Mouse (Mus musculus) kidney, postnatal 0 days (tissue): ENCODE results near the gene Serpinb6c. TPM values are rescaled to one million over a fixed set of nuclear protein-coding genes. Genes with fewer than 3 reads are reported as not detected.

Source experiments
- ATAC-seq: fragments of 200-750 bp; cut with Nextera tagmentation; replicated peaks from 2 replicates; pipeline ENCODE4 v1.8.0; 2017; ENCODE audit warnings: low read depth, moderate number of reproducible peaks, moderate TSS enrichment, moderate library complexity; ENCODE audit not compliant: low FRiP score
- DNase-seq: peaks from one replicate; pipeline ENCODE4 v3.0.0-alpha.2; 2016; ENCODE audit warnings: low spot score
- H3K27ac ChIP-seq: fragments of 300-500 bp; sonication (generic); 2 replicates; pipeline ENCODE4 v1.5.1; 2014; ENCODE audit warnings: mild to moderate bottlenecking
- H3K27me3 ChIP-seq: fragments of 300-500 bp; sonication (generic); 2 replicates; pipeline ENCODE4 v1.6.1; 2014; ENCODE audit warnings: low read length, mixed read lengths; ENCODE audit not compliant: insufficient read depth
- H3K36me3 ChIP-seq: fragments of 300-500 bp; sonication (generic); 2 replicates; pipeline ENCODE4 v1.6.1; 2014; ENCODE audit warnings: low read length, mixed read lengths; ENCODE audit not compliant: insufficient read depth
- H3K4me1 ChIP-seq: fragments of 300-500 bp; sonication (generic); replicated peaks from 2 replicates; pipeline ENCODE4 v1.6.1; 2014; ENCODE audit warnings: antibody characterized with exemption, low read length, mixed read lengths; ENCODE audit not compliant: insufficient read depth
- H3K4me2 ChIP-seq: fragments of 300-500 bp; sonication (generic); 2 replicates; pipeline ENCODE4 v1.6.1; 2014; ENCODE audit warnings: mild to moderate bottlenecking, low read length, moderate library complexity, mixed read lengths
- H3K4me3 ChIP-seq: fragments of 300-500 bp; sonication (generic); replicated peaks from 2 replicates; pipeline ENCODE4 v1.5.1; 2014; ENCODE audit warnings: low read depth, low read length
- H3K9ac ChIP-seq: fragments of 300-500 bp; sonication (generic); 2 replicates; pipeline ENCODE4 v1.6.1; 2014; ENCODE audit warnings: low read depth, low read length
- H3K9me3 ChIP-seq: fragments of 300-500 bp; sonication (generic); replicated peaks from 2 replicates; pipeline ENCODE4 v1.6.1; 2016; ENCODE audit warnings: low read length, inconsistent platforms, mixed read lengths
- CTCF ChIP-seq: IDR thresholded peaks from 2 replicates; pipeline ENCODE4 v1.5.1; 2016; ENCODE audit warnings: antibody characterized with exemption, low read depth, mild to moderate bottlenecking, moderate library complexity
- WGBS: fragments of 180-500 bp; shearing (Covaris S2); extraction: QIAGEN DNeasy Blood & Tissue Kit; methylation state at CpG from one replicate; pipeline ENCODE4 v1.1.7; 2014; 5-methylcytosine and 5-hydroxymethylcytosine counted together
- polyA plus RNA-seq: library from polyadenylated mRNA; unstranded; fragments of >200 nt; fragmentation: Nextera tagmentation; extraction: Ambion mirVana; gene quantifications from 2 replicates; pipeline ENCODE4 v1.2.1, GENCODE M21; 2015

Gene Serpinb6c
- polyA plus RNA-seq, 1 experiment from 2014 or later: 0.24 TPM

DNA sequence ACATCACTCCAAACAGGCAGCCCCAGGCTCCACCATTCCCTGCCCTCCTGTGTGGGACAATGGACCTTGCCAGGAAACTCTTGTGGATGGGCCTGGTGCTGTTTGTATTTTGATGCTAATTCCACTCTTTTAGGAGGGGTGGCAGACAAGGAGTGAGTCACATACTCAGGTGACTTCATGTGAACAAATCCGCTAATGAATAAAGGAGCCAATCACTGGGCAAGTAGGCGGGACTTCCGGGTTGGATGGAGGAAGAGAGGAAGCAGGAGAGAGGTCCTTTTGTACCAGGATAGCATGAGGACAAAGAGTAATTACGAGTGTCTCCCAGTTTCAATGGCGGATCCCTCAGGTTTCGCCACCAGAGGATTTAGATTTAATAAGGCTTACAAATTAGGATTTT, 15.5 kb upstream of the Serpinb6c start:
- Histone ChIP-seq H3K9me3 (no peaks in the 10 kb centered on the region), H3K9ac (no peak overlapping the region), H3K36me3 (peaks cover 40% of the 10 kb centered on the region), H3K4me1 (no peaks in the 10 kb centered on the region), H3K4me2 (no peak overlapping the region), H3K27ac (no peak overlapping the region), H3K4me3 (no peak overlapping the region), H3K27me3 (no peaks in the 10 kb centered on the region)
- TF ChIP-seq CTCF: no peak
- 96% methylated on average over 6 of the region's 6 CpGs for WGBS
- ATAC-seq: no peak
- no peak for DNase-seq

DNA sequence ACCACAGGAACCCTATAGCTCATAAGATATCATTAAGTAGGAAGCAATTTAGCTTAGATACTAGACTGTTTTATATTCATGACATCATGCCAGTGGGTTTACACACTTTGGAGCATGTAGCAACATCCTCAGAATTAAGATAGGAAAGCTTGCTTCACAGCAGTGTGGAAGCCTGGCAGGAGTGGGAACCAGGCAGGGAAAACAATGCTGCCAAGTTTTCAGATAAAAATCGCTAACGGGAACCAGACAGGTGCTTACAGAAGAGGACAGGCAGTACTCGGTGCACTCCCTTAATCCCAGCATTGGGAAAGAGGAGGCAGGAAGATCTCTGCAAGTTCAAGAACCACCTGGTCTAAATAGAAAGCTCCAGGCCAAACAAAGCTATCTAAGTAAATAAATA, 1.3 kb upstream of the Serpinb6c start:
- Histone ChIP-seq H3K9me3 (no peaks in the 10 kb centered on the region), H3K27ac (no peak overlapping the region), H3K9ac (no peak overlapping the region), H3K27me3 (no peaks in the 10 kb centered on the region), H3K4me2 (no peak overlapping the region), H3K4me3 (no peak overlapping the region), H3K36me3 (no peaks in the 10 kb centered on the region), H3K4me1 (no peaks in the 10 kb centered on the region)
- ATAC-seq (no peak), DNase-seq (no peak)
- 73% methylated on average over 3 of the region's 3 CpGs for WGBS
- no peak for TF ChIP-seq CTCF

DNA sequence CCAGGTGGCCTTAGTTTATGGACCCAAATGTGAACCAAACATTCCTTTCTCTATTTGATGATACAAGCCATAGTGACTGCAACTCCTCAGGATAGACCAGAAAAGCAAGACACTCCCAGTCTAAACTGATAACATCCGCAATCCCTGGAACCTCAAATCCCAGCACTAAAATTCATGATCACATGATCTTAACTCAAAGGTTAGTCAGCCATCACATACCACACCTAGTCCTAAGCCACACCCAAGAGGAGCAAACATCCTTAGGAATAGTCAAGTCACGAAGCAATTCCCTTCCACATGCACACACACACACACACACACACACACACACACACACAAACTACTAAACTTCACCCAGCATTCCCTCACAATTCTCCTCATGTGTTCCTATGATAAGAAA, 2.2 kb downstream of the Serpinb6c start:
- no peak for TF ChIP-seq CTCF
- Histone ChIP-seq H3K27ac (no peak overlapping the region), H3K9me3 (no peaks in the 10 kb centered on the region), H3K4me3 (no peak overlapping the region), H3K27me3 (no peaks in the 10 kb centered on the region), H3K4me2 (no peak overlapping the region), H3K4me1 (no peaks in the 10 kb centered on the region), H3K9ac (no peak overlapping the region), H3K36me3 (no peaks in the 10 kb centered on the region)
- no peak for DNase-seq
- 90% methylated on average over 2 of the region's 2 CpGs for WGBS
- ATAC-seq: no peak

DNA sequence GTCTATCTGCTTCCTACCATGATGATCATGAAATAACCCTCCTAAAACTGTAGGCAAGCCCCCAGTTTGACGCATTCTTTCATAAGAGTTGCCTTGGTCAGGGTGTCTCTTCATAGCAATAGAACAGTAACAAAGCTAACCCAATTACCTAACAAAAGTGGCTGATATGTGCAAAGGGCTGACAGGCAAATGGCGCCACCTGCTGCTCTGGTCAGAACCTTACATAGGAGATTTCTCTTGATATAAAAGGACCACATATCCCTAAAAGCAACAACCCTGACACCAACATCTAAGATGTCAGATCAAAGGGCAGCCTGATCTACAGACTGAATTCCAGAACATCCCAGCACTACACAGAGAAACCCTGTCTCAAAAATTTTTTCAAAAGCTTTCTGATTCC, 11.3 kb downstream of the Serpinb6c start:
- H3K9ac ChIP-seq: no peak overlapping the region
- no peak overlapping the region for H3K4me3 ChIP-seq
- H3K9me3 ChIP-seq: no peaks in the 10 kb centered on the region
- peak; percentile 76 for TF ChIP-seq CTCF
- no peaks in the 10 kb centered on the region for H3K36me3 ChIP-seq
- no peak for ATAC-seq
- no peak overlapping the region for H3K4me2 ChIP-seq
- no peak overlapping the region for H3K27ac ChIP-seq
- WGBS: 54% methylated on average over 2 of the region's 2 CpGs
- H3K4me1 ChIP-seq: no peaks in the 10 kb centered on the region
- H3K27me3 ChIP-seq: no peaks in the 10 kb centered on the region
- DNase-seq: peak; percentile 64

DNA sequence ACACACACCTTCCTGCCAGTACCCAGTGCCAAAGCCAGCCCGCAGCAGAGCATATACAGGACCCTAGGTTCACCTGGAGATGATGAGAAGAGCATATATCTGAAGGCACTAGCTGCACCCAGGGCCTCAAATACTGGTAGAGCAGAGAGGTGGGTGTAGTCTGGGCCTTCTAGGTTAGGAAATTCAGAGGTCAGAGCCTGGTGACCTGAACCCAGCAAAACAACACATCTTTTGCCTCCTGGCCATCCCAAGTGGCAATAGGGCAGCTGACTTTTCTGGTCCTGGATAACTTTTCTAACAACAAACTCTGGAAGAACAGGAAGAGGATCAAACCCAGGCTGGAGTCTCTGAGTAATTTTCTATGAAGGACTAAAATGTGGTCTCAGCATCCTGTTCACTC, 62.2 kb downstream of the Serpinb6c start, which contains the start of gene Serpinb6e:
Serpinb6e (minus strand) TSS at position 101 of the 400 bp plus-strand sequence.
- TF ChIP-seq CTCF: no peak
- DNase-seq: no peak

DNA sequence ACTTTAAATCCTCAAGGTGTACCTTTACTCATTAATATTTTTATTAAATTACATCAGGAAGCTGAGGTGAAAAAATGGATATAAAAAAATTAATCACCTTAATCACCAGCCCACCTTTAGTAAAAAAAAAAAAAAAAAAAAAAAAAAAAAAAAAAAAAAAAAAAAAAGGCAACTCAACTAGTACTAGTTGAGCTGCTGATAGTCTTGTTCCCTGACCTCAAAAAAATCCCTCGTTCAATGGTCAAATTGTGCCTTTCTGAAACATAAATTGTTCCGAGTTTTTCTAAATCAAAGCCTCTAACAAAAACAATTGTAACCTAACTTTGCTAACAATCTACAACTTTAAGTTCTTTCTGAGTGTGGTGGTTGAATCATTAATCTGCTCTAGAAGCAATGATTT, 74.8 kb downstream of the Serpinb6c start:
- H3K9ac ChIP-seq: no peak overlapping the region
- no peaks in the 10 kb centered on the region for H3K9me3 ChIP-seq
- WGBS: 78% methylated on average over 2 of the region's 2 CpGs
- no peaks in the 10 kb centered on the region for H3K36me3 ChIP-seq
- no peak overlapping the region for H3K27ac ChIP-seq
- no peaks in the 10 kb centered on the region for H3K4me1 ChIP-seq
- TF ChIP-seq CTCF: no peak
- ATAC-seq (no peak), DNase-seq (no peak)
- H3K4me3 ChIP-seq: no peak overlapping the region
- no peaks in the 10 kb centered on the region for H3K27me3 ChIP-seq
- no peak overlapping the region for H3K4me2 ChIP-seq

More for the DNA sequence above, 62.2 kb downstream of the Serpinb6c start, which contains the start of gene Serpinb6e:
- no peak within 1 kb of the TSS for H3K27ac ChIP-seq
- no peaks in the 10 kb centered on the region for H3K4me1 ChIP-seq
- H3K27me3 ChIP-seq: no peaks in the 10 kb centered on the region
- no peaks in the 10 kb centered on the region for H3K36me3 ChIP-seq
- no peaks in the 10 kb centered on the region for H3K9me3 ChIP-seq
- WGBS: 77% methylated on average over 1 of the region's 1 CpGs
- no peak within 1 kb of the TSS for H3K9ac ChIP-seq
- no peak within 1 kb of the TSS for H3K4me2 ChIP-seq
- no peak for ATAC-seq
- H3K4me3 ChIP-seq: no peak within 1 kb of the TSS

Other genes with a start within 250 kb of the Serpinb6c start
- gene Serpinb6d, start 244.3 kb downstream of the Serpinb6c start, polyA plus RNA-seq: not detected in 2 replicates
- not detected in 2 replicates for gene Serpinb6e, start 62.3 kb downstream of the Serpinb6c start, polyA plus RNA-seq
- 22.5 and 24.1 TPM in 2 replicates for gene Nqo2, start 59.0 kb upstream of the Serpinb6c start, polyA plus RNA-seq
- 16.3 and 17.2 TPM in 2 replicates for gene Ripk1, start 96.7 kb upstream of the Serpinb6c start, polyA plus RNA-seq
- gene Serpinb6a, start 97.1 kb upstream of the Serpinb6c start, polyA plus RNA-seq: 78.2 and 85.1 TPM in 2 replicates
- gene Bphl, start 131.9 kb upstream of the Serpinb6c start, polyA plus RNA-seq: 168 and 174 TPM in 2 replicates
- 169 and 170 TPM in 2 replicates for gene Tubb2a, start 172.3 kb upstream of the Serpinb6c start, polyA plus RNA-seq
- 24.8 and 28.0 TPM in 2 replicates for gene Tubb2b, start 224.8 kb upstream of the Serpinb6c start, polyA plus RNA-seq